Mouse (Mus musculus) cerebellum, adult 2 months (tissue): ENCODE measurements around the gene Prkcb.

Experiments used
- CTCF ChIP-seq: fragments of 200-500 bp; IDR thresholded peaks from 2 replicates; pipeline ENCODE4 v1.5.1; 2011; ENCODE audit warnings: low read depth, mild to moderate bottlenecking, control low read depth, low read length, moderate library complexity, borderline replicate concordance; ENCODE audit not compliant: insufficient read depth
- POLR2A ChIP-seq: fragments of 200-500 bp; IDR thresholded peaks from 2 replicates; pipeline ENCODE4 v1.6.1; 2011; ENCODE audit warnings: low read length, control low read depth, borderline replicate concordance; ENCODE audit not compliant: insufficient read depth

DNA sequence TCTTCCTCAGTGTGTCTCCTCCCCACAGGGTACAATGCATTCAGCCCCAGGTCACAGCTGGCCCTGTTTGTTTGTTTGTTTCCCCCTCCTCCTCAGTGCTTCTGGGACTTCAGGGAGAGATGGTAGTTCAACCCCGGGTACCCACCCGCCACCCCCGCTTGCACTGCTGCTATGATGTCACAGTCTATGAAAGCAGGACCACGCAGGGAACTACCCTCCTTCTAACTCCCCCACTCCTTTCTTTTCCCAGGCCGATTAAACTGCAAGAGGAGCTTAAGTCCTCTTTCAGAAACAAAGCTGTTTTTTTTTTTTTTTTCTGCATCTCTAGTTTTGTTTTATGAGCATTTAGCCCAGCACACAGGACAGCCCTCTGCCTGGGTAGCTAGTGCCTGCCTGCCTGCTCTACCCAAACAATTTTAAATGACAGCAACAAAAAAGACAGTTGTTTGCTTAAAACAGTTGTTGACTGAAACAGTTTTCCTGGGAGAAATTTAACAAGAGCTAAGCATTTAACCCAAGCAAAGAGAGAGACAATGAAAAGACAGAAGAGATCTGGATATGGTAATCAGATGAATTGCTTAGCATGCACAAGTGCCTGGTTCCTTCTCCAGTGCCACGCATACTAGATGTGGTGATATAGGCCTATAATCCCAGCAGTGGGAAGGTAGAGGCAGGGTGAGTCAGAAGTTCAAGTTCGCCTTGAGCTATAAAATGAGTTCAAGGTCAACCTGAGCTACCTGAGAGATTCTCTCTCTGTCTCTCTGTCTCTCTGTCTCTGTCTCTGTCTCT lies 232.5 kb downstream of the Prkcb start:
- TF ChIP-seq CTCF, result no peak
- TF ChIP-seq POLR2A, result no peak
